Mouse (Mus musculus): ENCODE measurements at regions not wholly inside any gene's neighbourhood (a gene's known extent, or its start where the extent isn't known, plus 50 kb on each side); places are given as distances from the start of the nearest gene placed in this dataset.
"Not testable (repeated sequence)": the region's sequence is repeated elsewhere in the genome, so short reads cannot be mapped to it uniquely, and the experiment has no call there.

GRCm38 (mm10) chrX:19341231-19342007, 139.7 kb downstream of the Tex13c3 start:
- not testable (repeated sequence) for H3K4me1 ChIP-seq (replicated peaks); H3K36me3 ChIP-seq; H3K4me3 ChIP-seq (replicated peaks); ATAC-seq; H3K27ac ChIP-seq; H3K4me2 ChIP-seq (replicated peaks); H3K9ac ChIP-seq; H3K9me3 ChIP-seq; H3K27me3 ChIP-seq (replicated peaks)
- WGBS = 79% methylated on average over 3 of the region's 3 CpGs

- H3K4me1 ChIP-seq (replicated peaks) = no peaks in the 10 kb centered on the region
- ATAC-seq = no peak
- no peaks in the 10 kb centered on the region for H3K27me3 ChIP-seq (replicated peaks)
- H3K36me3 ChIP-seq = no peaks in the 10 kb centered on the region
- H3K4me2 ChIP-seq (replicated peaks) = no peak overlapping the region
- WGBS = 72% methylated on average over 2 of the region's 2 CpGs
- no peaks in the 10 kb centered on the region for H3K9me3 ChIP-seq
- H3K27ac ChIP-seq = no peak overlapping the region
- H3K4me3 ChIP-seq (replicated peaks) = no peak overlapping the region
- no peak overlapping the region for H3K9ac ChIP-seq
Observed at GRCm38 (mm10) chrX:19313286-19313685, 167.8 kb downstream of the Tex13c3 start.

- Histone ChIP-seq H3K4me3 (replicated peaks) (no peak overlapping the region), H3K27ac (no peak overlapping the region), H3K36me3 (no peaks in the 10 kb centered on the region), H3K27me3 (replicated peaks) (no peaks in the 10 kb centered on the region), H3K9ac (no peak overlapping the region), H3K9me3 (no peaks in the 10 kb centered on the region), H3K4me1 (replicated peaks) (no peaks in the 10 kb centered on the region), H3K4me2 (replicated peaks) (no peak overlapping the region)
- WGBS = 47% methylated on average over 1 of the region's 1 CpGs
- no peak for ATAC-seq
Observed at GRCm38 (mm10) chrX:19311809-19312559, 169.1 kb downstream of the Tex13c3 start.

- Histone ChIP-seq H3K4me1 (replicated peaks) (no peaks in the 10 kb centered on the region), H3K4me2 (replicated peaks) (no peak overlapping the region), H3K4me3 (replicated peaks) (no peak overlapping the region), H3K27me3 (replicated peaks) (no peaks in the 10 kb centered on the region), H3K9me3 (no peaks in the 10 kb centered on the region), H3K9ac (no peak overlapping the region), H3K36me3 (no peaks in the 10 kb centered on the region), H3K27ac (no peak overlapping the region)
- 26% methylated on average over 1 of the region's 1 CpGs for WGBS
- ATAC-seq = no peak
Observed at GRCm38 (mm10) chrX:19311377-19311776, 169.7 kb downstream of the Tex13c3 start.

- no peaks in the 10 kb centered on the region for H3K27me3 ChIP-seq (replicated peaks)
- no peak overlapping the region for H3K9ac ChIP-seq
- H3K27ac ChIP-seq = no peak overlapping the region
- WGBS = 78% methylated on average over 2 of the region's 2 CpGs
- no peak overlapping the region for H3K4me2 ChIP-seq (replicated peaks)
- H3K36me3 ChIP-seq = no peaks in the 10 kb centered on the region
- no peak overlapping the region for H3K4me3 ChIP-seq (replicated peaks)
- H3K4me1 ChIP-seq (replicated peaks) = no peaks in the 10 kb centered on the region
- no peaks in the 10 kb centered on the region for H3K9me3 ChIP-seq
- no peak for ATAC-seq
Observed at GRCm38 (mm10) chrX:19288171-19288570, 192.9 kb downstream of the Tex13c3 start.

- Histone ChIP-seq H3K4me2 (replicated peaks) (no peak overlapping the region), H3K9ac (no peak overlapping the region), H3K27ac (no peak overlapping the region), H3K36me3 (no peaks in the 10 kb centered on the region), H3K27me3 (replicated peaks) (no peaks in the 10 kb centered on the region), H3K4me3 (replicated peaks) (no peak overlapping the region), H3K4me1 (replicated peaks) (no peaks in the 10 kb centered on the region), H3K9me3 (no peaks in the 10 kb centered on the region)
- ATAC-seq = no peak
- WGBS = 80% methylated on average over 5 of the region's 5 CpGs
Observed at GRCm38 (mm10) chrX:19286431-19286830, 194.7 kb downstream of the Tex13c3 start.

GRCm38 (mm10) chrX:19285773-19286172, 195.3 kb downstream of the Tex13c3 start:
- Histone ChIP-seq H3K9me3 (no peaks in the 10 kb centered on the region), H3K4me1 (replicated peaks) (no peaks in the 10 kb centered on the region), H3K27ac (no peak overlapping the region), H3K4me3 (replicated peaks) (no peak overlapping the region), H3K36me3 (no peaks in the 10 kb centered on the region), H3K27me3 (replicated peaks) (no peaks in the 10 kb centered on the region), H3K4me2 (replicated peaks) (no peak overlapping the region), H3K9ac (no peak overlapping the region)
- ATAC-seq = no peak
- 72% methylated on average over 4 of the region's 4 CpGs for WGBS

- Histone ChIP-seq H3K4me1 (replicated peaks) (no peaks in the 10 kb centered on the region), H3K4me3 (replicated peaks) (no peak overlapping the region), H3K36me3 (no peaks in the 10 kb centered on the region), H3K27ac (no peak overlapping the region), H3K9me3 (no peaks in the 10 kb centered on the region), H3K9ac (no peak overlapping the region), H3K4me2 (replicated peaks) (no peak overlapping the region), H3K27me3 (replicated peaks) (no peaks in the 10 kb centered on the region)
- 43% methylated on average over 3 of the region's 3 CpGs for WGBS
- no peak for ATAC-seq
Observed at GRCm38 (mm10) chrX:19283078-19283477, 198.0 kb downstream of the Tex13c3 start.

- Histone ChIP-seq H3K9me3 (no peaks in the 10 kb centered on the region), H3K27ac (no peak overlapping the region), H3K9ac (no peak overlapping the region), H3K36me3 (no peaks in the 10 kb centered on the region), H3K4me2 (replicated peaks) (no peak overlapping the region), H3K4me3 (replicated peaks) (no peak overlapping the region), H3K27me3 (replicated peaks) (no peaks in the 10 kb centered on the region), H3K4me1 (replicated peaks) (no peaks in the 10 kb centered on the region)
- no peak for ATAC-seq
Observed at GRCm38 (mm10) chrX:19264237-19264636, 216.9 kb downstream of the Tex13c3 start.

GRCm38 (mm10) chrX:19246777-19247619, 234.1 kb downstream of the Tex13c3 start:
- WGBS = 82% methylated on average over 2 of the region's 2 CpGs
- H3K4me2 ChIP-seq (replicated peaks) = no peak overlapping the region
- no peaks in the 10 kb centered on the region for H3K9me3 ChIP-seq
- H3K36me3 ChIP-seq = no peaks in the 10 kb centered on the region
- H3K9ac ChIP-seq = no peak overlapping the region
- no peak overlapping the region for H3K4me3 ChIP-seq (replicated peaks)
- H3K4me1 ChIP-seq (replicated peaks) = no peaks in the 10 kb centered on the region
- no peak overlapping the region for H3K27ac ChIP-seq
- no peaks in the 10 kb centered on the region for H3K27me3 ChIP-seq (replicated peaks)
- ATAC-seq = no peak

- no peaks in the 10 kb centered on the region for H3K9me3 ChIP-seq
- ATAC-seq = peak; percentile 96
- H3K4me2 ChIP-seq (replicated peaks) = peak overlapping the region; percentile 79
- H3K4me3 ChIP-seq (replicated peaks) = peak overlapping the region; percentile 47
- H3K4me1 ChIP-seq (replicated peaks) = no peaks in the 10 kb centered on the region
- H3K27ac ChIP-seq = 0 out of 2 replicates have a peak overlapping the region, but pooled peaks have one; percentile 44
- no peaks in the 10 kb centered on the region for H3K27me3 ChIP-seq (replicated peaks)
- WGBS = 10% methylated on average over 19 of the region's 26 CpGs
- peak overlapping the region; percentile 37 for H3K9ac ChIP-seq
- H3K36me3 ChIP-seq = no peaks in the 10 kb centered on the region
Observed at GRCm38 (mm10) chrX:19237738-19238261, 243.3 kb downstream of the Tex13c3 start.

Measured in intestine, embryonic 15.5 days (tissue).